Mouse (Mus musculus) ES-E14 (cell line): ENCODE measurements at regions not wholly inside any gene's neighbourhood (a gene's known extent, or its start where the extent isn't known, plus 50 kb on each side); places are given as distances from the start of the nearest gene placed in this dataset.

Experiments used
- DNase-seq: peaks from one replicate; pipeline ENCODE4 v3.0.0-alpha.2; 2013; ENCODE audit warnings: low read depth, low spot score
- H3K27ac ChIP-seq: 2 replicates; pipeline ENCODE4 v1.5.1; 2012; ENCODE audit warnings: low read depth, mild to moderate bottlenecking, low read length, moderate library complexity, mixed read lengths; ENCODE audit not compliant: poor library complexity, insufficient read depth, severe bottlenecking
- H3K36me3 ChIP-seq: 2 replicates; pipeline ENCODE4 v1.6.1; 2012; ENCODE audit warnings: mild to moderate bottlenecking, low read length, moderate library complexity, mixed read lengths; ENCODE audit not compliant: control insufficient read depth, poor library complexity, insufficient read depth, severe bottlenecking
- H3K4me1 ChIP-seq, 2 experiments: fragments of 150-350 bp in 1 of 2; sonication (generic) in 1 of 2; 2 replicates each; pipeline ENCODE4 v1.6.1; 2012; ENCODE audit warnings: low read length in 2 of 2, mild to moderate bottlenecking in 1 of 2, mixed read lengths in 1 of 2; ENCODE audit not compliant: control insufficient read depth in 2 of 2, insufficient read depth in 2 of 2, poor library complexity in 1 of 2
- H3K4me3 ChIP-seq, 2 experiments: fragments of 150-350 bp in 1 of 2; sonication (generic) in 1 of 2; 2 replicates each; pipeline ENCODE4 v1.5.1; 2012; ENCODE audit warnings: low read length in 2 of 2, low read depth in 1 of 2, mild to moderate bottlenecking in 1 of 2, mixed read lengths in 1 of 2; ENCODE audit not compliant: insufficient read depth in 1 of 2, poor library complexity in 1 of 2, severe bottlenecking in 1 of 2
- H3K9ac ChIP-seq: 2 replicates; pipeline ENCODE4 v1.6.1; 2012; ENCODE audit warnings: low read depth, mild to moderate bottlenecking, low read length, mixed read lengths; ENCODE audit not compliant: poor library complexity, insufficient read depth, severe bottlenecking
- H3K9me3 ChIP-seq: fragments of 150-350 bp; sonication (generic); 2 replicates; pipeline ENCODE4 v1.6.1; 2012; ENCODE audit warnings: low read depth, mild to moderate bottlenecking, low read length; ENCODE audit not compliant: control insufficient read depth, insufficient read depth
- CHD2 ChIP-seq: IDR thresholded peaks from 2 replicates; pipeline ENCODE4 v1.6.1; 2014; ENCODE audit warnings: mild to moderate bottlenecking, low read depth, low read length, inconsistent platforms
- HCFC1 ChIP-seq: IDR thresholded peaks from 2 replicates; pipeline ENCODE4 v1.6.1; 2012; ENCODE audit warnings: low read length, inconsistent platforms, borderline replicate concordance; ENCODE audit not compliant: insufficient read depth
- MAFK ChIP-seq: IDR thresholded peaks from 2 replicates; pipeline ENCODE4 v1.6.1; 2014; ENCODE audit warnings: mild to moderate bottlenecking, low read depth, low read length, inconsistent platforms; ENCODE audit not compliant: insufficient read depth
- ZC3H11A ChIP-seq: IDR thresholded peaks from 2 replicates; pipeline ENCODE4 v1.6.1; 2012; ENCODE audit warnings: low read depth, mild to moderate bottlenecking, inconsistent platforms, low read length, borderline replicate concordance
- ZNF384 ChIP-seq: IDR thresholded peaks from 2 replicates; pipeline ENCODE4 v1.6.1; 2012; ENCODE audit warnings: low read depth, low read length, inconsistent platforms
- in situ Hi-C, 2 experiments: fragments of 600-800 bp; cut with MboI; formaldehyde crosslinking; loops; one replicate each; pipeline ENCODE4 v1.15.1; 2025; ENCODE audit warnings: low sequenced_read_pairs in 2 of 2, inconsistent platforms in 1 of 2; ENCODE audit not compliant: unreplicated experiment in 2 of 2

GRCm38 (mm10) chr2:74955281-74956128, 129.9 kb downstream of the Mtx2 start:
- H3K4me3 ChIP-seq: no peak overlapping the region
- no peaks in the 10 kb centered on the region for H3K4me1 ChIP-seq
- no peak overlapping the region for H3K9ac ChIP-seq
- H3K9me3 ChIP-seq: no peaks in the 10 kb centered on the region
- in situ Hi-C loops: no loop called here
- H3K36me3 ChIP-seq: no peaks in the 10 kb centered on the region
- DNase-seq: no peak
- no peak overlapping the region for H3K27ac ChIP-seq
- TF ChIP-seq ZC3H11A: no peak
- TF ChIP-seq HCFC1: no peak
- TF ChIP-seq MAFK: no peak
- TF ChIP-seq CHD2: no peak
- TF ChIP-seq ZNF384: no peak

- Histone ChIP-seq H3K36me3 (no peaks in the 10 kb centered on the region), H3K4me3 (no peak overlapping the region), H3K27ac (no peak overlapping the region), H3K9ac (no peak overlapping the region), H3K9me3 (no peaks in the 10 kb centered on the region), H3K4me1 (no peaks in the 10 kb centered on the region)
- in situ Hi-C loops: no loop called here
- no peak for DNase-seq
- TF ChIP-seq MAFK (no peak), ZNF384 (no peak), HCFC1 (no peak), ZC3H11A (no peak), CHD2 (no peak)
Measured at GRCm38 (mm10) chr2:74956129-74956450, 130.5 kb downstream of the Mtx2 start.

GRCm38 (mm10) chr2:74956556-74956955, 131.0 kb downstream of the Mtx2 start:
- TF ChIP-seq MAFK: no peak
- no peak for TF ChIP-seq HCFC1
- TF ChIP-seq CHD2: no peak
- TF ChIP-seq ZNF384: no peak
- Histone ChIP-seq H3K4me1 (no peaks in the 10 kb centered on the region), H3K36me3 (no peaks in the 10 kb centered on the region), H3K9me3 (no peaks in the 10 kb centered on the region), H3K9ac (no peak overlapping the region), H3K4me3 (no peak overlapping the region), H3K27ac (no peak overlapping the region)
- in situ Hi-C loops: no loop called here
- DNase-seq: no peak

- no peak overlapping the region for H3K27ac ChIP-seq
- H3K36me3 ChIP-seq: no peaks in the 10 kb centered on the region
- no peak for DNase-seq
- H3K9ac ChIP-seq: no peak overlapping the region
- H3K9me3 ChIP-seq: no peaks in the 10 kb centered on the region
- in situ Hi-C loops: no loop called here
- TF ChIP-seq MAFK (no peak), ZC3H11A (no peak), HCFC1 (no peak), ZNF384 (no peak), CHD2 (no peak)
- no peak overlapping the region for H3K4me3 ChIP-seq
- no peaks in the 10 kb centered on the region for H3K4me1 ChIP-seq
Measured at GRCm38 (mm10) chr2:74959936-74960335, 134.3 kb downstream of the Mtx2 start.
